Mouse (Mus musculus) heart, postnatal 14 days (tissue): ENCODE results near the gene Vmn1r128. TPM values are rescaled to one million over a fixed set of nuclear protein-coding genes. Genes with fewer than 3 reads are reported as not detected.
"Not testable (repeated sequence)": the region's sequence is repeated elsewhere in the genome, so short reads cannot be mapped to it uniquely, and the experiment has no call there.

Experiments used
- DNase-seq, 2 experiments: peaks; one replicate each; pipeline ENCODE4 v3.0.0; 2021 to 2022
- intact Hi-C: fragments of 180-260 bp; cut with DNase I; formaldehyde crosslinking; loops from one replicate; pipeline ENCODE4 v1.15.1; 2025
- long read RNA-seq, 2 experiments: library from polyadenylated mRNA; stranded (forward); transcript quantifications; one replicate each; pipeline ENCODE4 v2.0.0; 2021
- total RNA-seq, 2 experiments: library from RNA; stranded (reverse); gene quantifications; 2 replicates each; pipeline ENCODE4 v1.2.3; 2021

The Vmn1r128 gene
- total RNA-seq: not detected
- long read RNA-seq, experiment 1: 0 reads
- long read RNA-seq, experiment 2: 0 reads

DNA sequence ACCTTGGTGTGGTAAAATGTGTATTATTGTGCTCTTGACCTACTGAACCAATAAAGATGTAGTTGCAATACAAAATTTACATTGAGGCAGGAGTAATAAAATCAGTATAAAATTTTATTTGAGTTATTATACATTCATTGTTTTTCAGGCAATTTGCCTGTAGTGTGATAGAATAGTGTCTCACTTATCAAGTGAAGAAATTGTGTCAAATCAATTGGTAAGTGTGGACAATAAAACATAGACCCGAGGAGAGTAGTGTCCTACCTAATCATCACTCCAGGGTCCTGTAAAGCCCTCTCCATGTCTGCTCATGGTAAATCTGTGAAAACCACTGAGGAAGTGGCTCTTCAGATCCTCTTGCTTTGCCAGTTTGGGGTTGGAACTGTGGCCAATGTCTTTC lies at the start of gene Vmn1r128:
Gene Vmn1r128 (plus strand): TSS at position 301 of the 400 bp plus-strand sequence.
- intact Hi-C loops, DNase-seq: not testable (repeated sequence)

DNA sequence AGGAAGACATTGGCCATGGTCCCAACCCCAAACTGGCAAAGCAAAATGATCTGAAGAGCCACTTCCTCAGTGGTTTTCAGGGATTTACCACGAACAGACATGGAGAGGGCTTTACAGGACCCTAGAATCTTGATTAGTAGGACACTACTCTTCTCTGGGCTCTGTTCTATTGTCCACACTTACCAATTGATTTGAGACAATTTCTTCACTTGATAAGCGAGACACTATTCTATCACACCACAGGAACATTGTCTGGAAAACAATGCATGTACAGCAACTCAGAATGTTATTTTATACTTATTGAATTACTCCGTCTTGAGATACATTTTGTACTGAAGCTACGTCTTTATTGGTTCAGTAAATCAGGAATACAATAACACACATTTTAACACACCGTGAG lies 47.8 kb upstream of the Vmn1r128 start, which contains the start of gene Vmn1r126:
Gene Vmn1r126 (minus strand): TSS at position 101 of the 400 bp plus-strand sequence.
- DNase-seq, intact Hi-C loops: not testable (repeated sequence)

DNA sequence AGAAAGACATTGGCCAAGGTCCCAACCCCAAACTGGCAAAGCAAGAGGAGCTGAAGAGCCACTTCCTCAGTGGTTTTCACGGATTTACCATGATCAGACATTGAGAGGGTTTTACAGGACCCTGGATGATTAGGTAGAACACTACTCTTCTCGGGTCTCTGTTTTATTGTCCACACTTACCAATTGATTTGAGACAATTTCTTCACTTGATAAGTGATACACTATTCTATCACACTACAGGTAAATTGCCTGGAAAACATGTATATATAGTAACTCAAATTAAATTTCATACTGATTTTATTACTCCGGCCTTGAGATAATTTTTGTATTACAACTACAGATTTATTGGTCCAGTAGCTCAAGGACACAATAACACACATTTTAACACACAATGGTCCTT lies 29.4 kb upstream of the Vmn1r128 start, which contains the start of gene Vmn1r127:
Gene Vmn1r127 (minus strand): TSS at position 101 of the 400 bp plus-strand sequence.
- DNase-seq, intact Hi-C loops: not testable (repeated sequence)

DNA sequence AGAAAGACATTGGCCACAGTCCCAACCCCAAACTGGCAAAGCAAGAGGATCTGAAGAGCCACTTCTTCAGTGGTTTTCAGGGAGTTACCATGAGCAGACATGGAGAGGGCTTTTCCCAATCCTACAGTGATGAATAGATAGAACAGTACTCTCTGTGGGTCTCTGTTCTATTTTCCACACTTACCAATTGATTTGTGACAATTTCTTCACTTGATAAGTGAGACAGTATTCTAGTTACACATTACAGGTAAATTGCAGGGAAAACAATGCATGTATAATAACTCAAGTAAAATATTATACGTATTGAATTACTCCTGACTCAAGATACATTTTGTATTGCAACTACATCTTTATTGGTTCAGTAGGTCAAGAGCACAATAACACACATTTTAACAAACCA lies 12.0 kb downstream of the Vmn1r128 start, which contains the start of gene Vmn1r129:
Gene Vmn1r129 (minus strand): TSS at position 101 of the 400 bp plus-strand sequence.
- DNase-seq, intact Hi-C loops: not testable (repeated sequence)

Other genes starting within 250 kb of the Vmn1r128 start
- gene Vmn1r122, start 215.2 kb upstream of the Vmn1r128 start, total RNA-seq: not detected
- not detected for gene Vmn1r123, start 187.2 kb upstream of the Vmn1r128 start, total RNA-seq
- gene Gm5157, start 158.9 kb upstream of the Vmn1r128 start, total RNA-seq: not detected
- not detected for gene Vmn1r124, start 88.8 kb upstream of the Vmn1r128 start, total RNA-seq
- not detected for gene Vmn1r125, start 77.2 kb upstream of the Vmn1r128 start, total RNA-seq
- not detected for gene Vmn1r126, start 47.9 kb upstream of the Vmn1r128 start, total RNA-seq
- gene Vmn1r127, start 29.5 kb upstream of the Vmn1r128 start, total RNA-seq: not detected
- not detected for gene Vmn1r129, start 11.9 kb downstream of the Vmn1r128 start, total RNA-seq
- not detected for gene Gm6882, start 83.4 kb downstream of the Vmn1r128 start, total RNA-seq
- gene Vmn1r130, start 162.4 kb downstream of the Vmn1r128 start, total RNA-seq: not detected
- not detected for gene Vmn1r131, start 196.7 kb downstream of the Vmn1r128 start, total RNA-seq